18 mouse cellular contexts compared by ENCODE assay signal in the genomic region with DNA sequence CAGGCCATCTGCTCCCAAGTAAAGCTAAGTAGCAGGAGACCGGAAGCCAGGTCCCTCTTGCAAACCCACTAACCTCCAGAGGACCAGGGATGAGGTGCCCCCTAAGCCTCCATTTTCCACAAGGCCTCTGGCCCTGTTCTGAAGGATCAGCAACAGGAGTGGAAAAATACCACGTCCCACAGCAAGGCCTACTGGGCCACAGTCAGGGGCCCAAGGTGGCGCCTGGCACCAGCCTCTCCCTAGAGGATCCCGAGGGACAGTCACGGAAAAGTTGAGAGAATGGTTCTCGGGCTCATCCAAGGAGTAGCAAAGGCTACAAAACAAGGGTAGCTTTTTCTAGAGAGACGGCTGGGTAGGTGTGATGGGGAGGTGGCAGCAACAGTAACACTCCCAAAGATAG. TPM values are rescaled to one million over a fixed set of nuclear protein-coding genes. Genes with fewer than 3 reads are reported as not detected.
DNase-seq lines count a peak whose midpoint lies in the region; ATAC-seq and TF ChIP-seq lines count a peak whose summit lies in the region.
"Had no signal": no experiment of that assay in that cellular context is flagged by ENCODE, and none has a peak within 500 bp of the region (broad histone marks: within the 10 kb centered on the region; RNA-seq: fewer than 3 reads in every experiment).

No protein-coding gene starts in this region.

- H3K4me2 ChIP-seq in heart, postnatal 0 days (ENCODE audit: low read depth, low read length) = no peak overlapping the region
- H3K4me2 ChIP-seq in limb, embryonic 13.5 days (replicated peaks) = no peak overlapping the region
- no peak overlapping the region for H3K4me2 ChIP-seq in intestine, postnatal 0 days (replicated peaks; ENCODE audit: low read depth)

- no peak for ATAC-seq in heart, postnatal 0 days (ENCODE audit: insufficient read depth, low read depth)
- no peak for ATAC-seq in limb, embryonic 13.5 days (ENCODE audit: low FRiP score, low read depth)
- no peak for ATAC-seq in intestine, postnatal 0 days
- no peak for ATAC-seq in granulocyte monocyte progenitor cell, adult 5-6 weeks (replicated peaks; ENCODE audit: poor library complexity, severe bottlenecking)
- ATAC-seq: hindbrain, embryonic 16.5 days; Patski had no signal

- H3K27ac ChIP-seq in heart, postnatal 0 days (ENCODE audit: low read depth) = peak overlapping the region; percentile 46; the same call in 1 of the 2 replicates
- no peak overlapping the region for H3K27ac ChIP-seq in limb, embryonic 13.5 days
- H3K27ac ChIP-seq in limb, embryonic 10.5 days = no peak overlapping the region
- H3K27ac ChIP-seq in intestine, postnatal 0 days (ENCODE audit: low read depth, low read length) = 0 out of 2 replicates have a peak overlapping the region, but pooled peaks have one; percentile 46
- H3K27ac ChIP-seq: liver, embryonic 14.5 days had no signal

- DNase-seq in heart, postnatal 0 days (ENCODE audit: low spot score) = no peak
- DNase-seq in heart, adult 8-10 months (ENCODE audit: low spot score) = no peak
- no peak for DNase-seq in limb, embryonic 10.5 days (ENCODE audit: low spot score)
- DNase-seq in testis, postnatal 10 days (ENCODE audit: low spot score) = no peak
- DNase-seq: cerebellum, adult 2 months; cerebellum, postnatal 36 days; gastrocnemius, postnatal 10 days; layer of hippocampus, adult 9-11 months; midbrain, embryonic 14.5 days; thymus, adult 2 months had no signal

- H3K9me3 ChIP-seq in heart, postnatal 0 days (replicated peaks; ENCODE audit: control insufficient read depth, low read length) = no peaks in the 10 kb centered on the region
- H3K9me3 ChIP-seq in limb, embryonic 13.5 days = no peaks in the 10 kb centered on the region
- H3K9me3 ChIP-seq in limb, embryonic 10.5 days (replicated peaks) = no peaks in the 10 kb centered on the region
- H3K9me3 ChIP-seq in intestine, postnatal 0 days (ENCODE audit: control insufficient read depth) = no peaks in the 10 kb centered on the region
- H3K9me3 ChIP-seq: forebrain, embryonic 10.5 days had no signal

- H3K4me3 ChIP-seq in heart, postnatal 0 days (ENCODE audit: low read depth, low read length) = no peak overlapping the region
- H3K4me3 ChIP-seq in limb, embryonic 13.5 days = no peak overlapping the region
- H3K4me3 ChIP-seq in limb, embryonic 10.5 days = no peak overlapping the region
- H3K4me3 ChIP-seq in intestine, postnatal 0 days (ENCODE audit: low read depth, low read length) = no peak overlapping the region
- H3K4me3 ChIP-seq: forebrain, embryonic 10.5 days; myocyte had no signal

- no peaks in the 10 kb centered on the region; the same call in 1 of the 2 replicates for H3K27me3 ChIP-seq in heart, postnatal 0 days (ENCODE audit: control insufficient read depth, insufficient read depth, low read length)
- no peaks in the 10 kb centered on the region for H3K27me3 ChIP-seq in limb, embryonic 13.5 days
- H3K27me3 ChIP-seq in limb, embryonic 10.5 days (ENCODE audit: low read depth, poor library complexity, severe bottlenecking) = no peaks in the 10 kb centered on the region
- H3K27me3 ChIP-seq in intestine, postnatal 0 days (replicated peaks; ENCODE audit: control insufficient read depth, insufficient read depth, low read length) = no peaks in the 10 kb centered on the region
- H3K27me3 ChIP-seq: Patski had no signal

- H3K9ac ChIP-seq in heart, postnatal 0 days (replicated peaks; ENCODE audit: low read depth, low read length) = no peak overlapping the region
- peak overlapping the region; percentile 43; the same call in 1 of the 2 replicates for H3K9ac ChIP-seq in limb, embryonic 13.5 days
- no peak overlapping the region for H3K9ac ChIP-seq in intestine, postnatal 0 days (ENCODE audit: low read depth, low read length)
- H3K9ac ChIP-seq: liver, embryonic 14.5 days had no signal

- H3K36me3 ChIP-seq in heart, postnatal 0 days (replicated peaks; ENCODE audit: control insufficient read depth, insufficient read depth, low read length) = peaks cover 92% of the 10 kb centered on the region
- H3K36me3 ChIP-seq in limb, embryonic 13.5 days = peaks cover 91% of the 10 kb centered on the region
- H3K36me3 ChIP-seq in limb, embryonic 10.5 days = peaks cover 100% of the 10 kb centered on the region
- peaks cover 94% of the 10 kb centered on the region for H3K36me3 ChIP-seq in intestine, postnatal 0 days (ENCODE audit: control insufficient read depth, insufficient read depth)

- TF ChIP-seq CTCF in heart, postnatal 0 days (IDR thresholded peaks at IDR 0.05; ENCODE audit: low read depth) = no peak
- TF ChIP-seq CTCF in intestine, postnatal 0 days (IDR thresholded peaks at IDR 0.05; ENCODE audit: low read depth) = no peak

- TF ChIP-seq EP300 in heart, postnatal 0 days (IDR thresholded peaks at IDR 0.05; ENCODE audit: low read depth) = no peak

- no peaks in the 10 kb centered on the region for H3K4me1 ChIP-seq in heart, postnatal 0 days (ENCODE audit: control insufficient read depth, insufficient read depth)
- 0 out of 2 replicates have a peak, but pooled peaks cover 10% of the 10 kb centered on the region for H3K4me1 ChIP-seq in limb, embryonic 13.5 days
- peaks cover 6% of the 10 kb centered on the region for H3K4me1 ChIP-seq in limb, embryonic 10.5 days
- peaks cover 21% of the 10 kb centered on the region for H3K4me1 ChIP-seq in intestine, postnatal 0 days (replicated peaks; ENCODE audit: control insufficient read depth, insufficient read depth, low read length)

- WGBS in heart, postnatal 0 days = 85% methylated on average over 7 of the region's 7 CpGs
- 84% methylated on average over 7 of the region's 7 CpGs for WGBS in limb, embryonic 13.5 days
- WGBS in limb, embryonic 10.5 days = 94% methylated on average over 7 of the region's 7 CpGs
- 76% methylated on average over 7 of the region's 7 CpGs for WGBS in intestine, postnatal 0 days

RNA-seq across cellular contexts. Expression of a gene that starts 53.6 kb away (rescaled TPM):
- total RNA-seq in heart, postnatal 0 days (2014; rRNA removed; ENCODE audit: low replicate concordance) = 95.3 and 149 TPM in 2 replicates
- polyA plus RNA-seq in heart, postnatal 0 days (2015; fragmentation: Nextera tagmentation; extraction: Ambion mirVana) = 87.4 and 116 TPM in 2 replicates
- total RNA-seq in heart, adult 8-10 months (2022) = 100 to 1,000 TPM in 2 of 4 experiments, 10 to 100 TPM in 2; 91.8 to 114 (median 101) TPM
- 48.7 and 51.1 TPM in 2 replicates for polyA plus RNA-seq in limb, embryonic 13.5 days (2015; fragmentation: Nextera tagmentation; extraction: Ambion mirVana)
- 45.0 and 49.7 TPM in 2 replicates for polyA plus RNA-seq in limb, embryonic 10.5 days (2016; fragmentation: Nextera tagmentation; extraction: Ambion mirVana)
- polyA plus RNA-seq in intestine, postnatal 0 days (2015; fragmentation: Nextera tagmentation; extraction: Ambion mirVana) = 109 and 127 TPM in 2 replicates
- 42.8 and 42.9 TPM in 2 replicates for total RNA-seq in granulocyte monocyte progenitor cell, adult 5-6 weeks (2014; fragmentation: Nextera tagmentation)
- total RNA-seq in granulocyte monocyte progenitor cell, adult 5-6 weeks (2017) = 18.9 and 30.2 TPM in 2 replicates

Comparison
In these comparisons a context has a peak if more than half of its experiments do, and no peak if none do; other contexts are left out.
1. H3K27ac ChIP-seq: peak in heart, postnatal 0 days (single experiment) and intestine, postnatal 0 days (single experiment); none in limb, embryonic 13.5 days (single experiment) and limb, embryonic 10.5 days (single experiment).